Mouse (Mus musculus) olfactory bulb, adult 2 months (tissue): Measurements from ENCODE around the gene Bicc1.

ENCODE experiments used
- CTCF ChIP-seq: fragments of 200-500 bp; IDR thresholded peaks from 2 replicates; pipeline ENCODE4 v1.5.1; 2012; ENCODE audit warnings: low read depth, mild to moderate bottlenecking, low read length, moderate library complexity; ENCODE audit not compliant: insufficient read depth
- POLR2A ChIP-seq: fragments of 200-500 bp; IDR thresholded peaks from 2 replicates; pipeline ENCODE4 v1.6.1; 2012; ENCODE audit warnings: mild to moderate bottlenecking, low read depth, low read length, moderate library complexity; ENCODE audit not compliant: insufficient read depth

GRCm38 (mm10) chr10:71175280-71175679 lies 15.8 kb upstream of the Bicc1 start:
- TF ChIP-seq CTCF: no peak
- no peak for TF ChIP-seq POLR2A
